Comparison of ENCODE assay signal across 8 mouse cellular contexts in genomic region chr10:122883823-122884743, GRCm38 (mm10).
A peak's percentile ranks its signal among the peaks of the same experiment; 100 is the strongest.
DNase-seq lines count a peak whose midpoint lies in the region; ATAC-seq and TF ChIP-seq lines count a peak whose summit lies in the region.

No protein-coding gene starts in this region.

- peak; percentile 51 for ATAC-seq in Patski
- ATAC-seq in granulocyte monocyte progenitor cell, adult 5-6 weeks (replicated peaks; ENCODE audit: poor library complexity, severe bottlenecking): no peak

- DNase-seq in Patski (ENCODE audit: low read depth, low spot score): peak; percentile 63
- DNase-seq in cerebellum, adult 9-10 months: peak; percentile 85
- DNase-seq in forelimb bud, embryonic 11.5 days (ENCODE audit: low read depth, low spot score): peak; percentile 63
- peak; percentile 34 to 61 for DNase-seq in heart, postnatal 36 days
- DNase-seq in layer of hippocampus, adult 2 months (ENCODE audit: low spot score in 2 of 2): peak in 1 of 2 experiments; percentile 49
- DNase-seq in mesoderm, embryonic 11.5 days (ENCODE audit: low read depth, low spot score): peak; percentile 82
- DNase-seq in skeletal muscle tissue, adult 2 months (ENCODE audit: low read depth, low spot score): peak; percentile 46

- intact Hi-C loops in heart, postnatal 36 days (cut with DNase I): no loop called here

- CTCF ChIA-PET in Patski (lab: Charles Lee): interaction anchor here (0.7 to 1.4 kb wide), 4 partner anchors 36 to 84 kb away, joined by 3 to 6 read pairs (median 3); no protein-coding TSS in a partner anchor

- no peak for TF ChIP-seq CTCF in Patski (IDR thresholded peaks at IDR 0.05)
- no peak for TF ChIP-seq CTCF in layer of hippocampus, adult 2 months (conservative IDR thresholded peaks at IDR 0.05)

- peak overlapping the region; percentile 22; the same call in 1 of the 2 replicates for H3K4me3 ChIP-seq in layer of hippocampus, adult 2 months

- H3K27ac ChIP-seq in layer of hippocampus, adult 2 months: peak overlapping the region; percentile 92

- POLR2A ChIA-PET in Patski (lab: Charles Lee): interaction anchor here (0.6 to 1.5 kb wide), 7 partner anchors 12 to 962 kb away, joined by 3 to 6 read pairs (median 4); no protein-coding TSS in a partner anchor

- in situ Hi-C loops in Patski (cut with MboI; ENCODE audit: low pct_unique_long_range_greater_than_20kb): no loop called here

- H3K27me3 ChIP-seq in Patski: no peaks in the 10 kb centered on the region
